Mouse (Mus musculus): ENCODE data around the gene Padi2.

The Padi2 gene

DNA sequence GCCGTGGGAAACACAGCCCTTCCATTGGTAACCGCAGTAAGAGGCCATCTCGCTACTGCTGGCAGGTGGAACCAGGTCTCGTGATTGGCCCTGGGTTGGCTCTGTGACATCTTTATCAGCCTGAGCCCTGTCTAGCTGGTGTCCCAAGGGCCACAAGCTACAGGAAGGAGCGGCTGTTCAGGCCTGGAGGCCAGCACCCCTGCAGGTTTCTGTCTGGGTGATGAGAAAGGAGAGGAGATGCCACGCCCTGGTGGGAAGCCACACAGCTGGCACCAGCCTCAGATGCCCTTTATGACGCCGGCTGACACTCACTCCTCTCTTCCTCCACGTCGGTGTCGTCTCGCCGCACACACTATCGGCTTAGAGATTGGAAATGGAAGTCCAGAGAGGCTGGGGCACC is 83.3 kb downstream of the Padi2 start:
- no peak for DNase-seq

DNA sequence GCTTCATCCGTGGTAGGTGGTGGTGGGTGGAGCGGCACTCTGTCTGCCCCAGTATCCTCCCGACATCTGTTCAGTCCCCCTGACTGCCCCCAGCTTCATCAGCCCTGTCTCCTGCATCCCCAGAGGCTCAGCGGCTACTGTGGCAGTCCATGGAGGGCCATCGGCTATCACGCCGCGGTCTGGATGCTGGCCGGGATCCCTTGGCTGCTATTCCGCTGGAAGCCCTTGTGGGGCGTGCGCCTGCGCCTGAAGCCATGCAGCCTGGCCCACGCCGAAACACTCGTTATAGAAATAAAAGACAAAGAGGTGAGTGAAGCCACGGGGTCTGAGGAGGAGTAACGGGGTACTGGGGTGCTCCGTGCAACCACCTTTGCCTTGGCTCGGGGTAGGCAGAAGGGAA is 86.1 kb downstream of the Padi2 start:
- no peak for DNase-seq

DNA sequence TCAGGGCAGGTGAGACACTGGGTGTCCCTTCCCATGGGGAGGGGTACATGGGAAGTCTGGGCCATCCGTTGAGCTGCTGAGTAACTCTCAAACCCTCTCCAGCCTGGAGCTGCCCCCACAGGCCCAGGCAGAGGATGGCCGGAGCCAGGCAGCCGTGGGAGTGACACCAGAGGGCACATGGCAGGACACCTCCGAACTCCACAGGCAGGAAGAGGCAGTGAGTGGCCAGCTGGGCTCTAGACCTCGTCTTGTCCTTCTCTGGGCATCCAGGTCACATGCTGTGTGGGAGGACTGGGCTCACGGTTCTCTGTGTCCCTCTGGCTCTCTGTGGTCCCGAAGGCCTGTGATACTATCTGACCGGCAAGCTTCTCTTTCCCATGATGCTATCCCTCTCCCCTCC is 87.7 kb downstream of the Padi2 start:
- no peak for DNase-seq

DNA sequence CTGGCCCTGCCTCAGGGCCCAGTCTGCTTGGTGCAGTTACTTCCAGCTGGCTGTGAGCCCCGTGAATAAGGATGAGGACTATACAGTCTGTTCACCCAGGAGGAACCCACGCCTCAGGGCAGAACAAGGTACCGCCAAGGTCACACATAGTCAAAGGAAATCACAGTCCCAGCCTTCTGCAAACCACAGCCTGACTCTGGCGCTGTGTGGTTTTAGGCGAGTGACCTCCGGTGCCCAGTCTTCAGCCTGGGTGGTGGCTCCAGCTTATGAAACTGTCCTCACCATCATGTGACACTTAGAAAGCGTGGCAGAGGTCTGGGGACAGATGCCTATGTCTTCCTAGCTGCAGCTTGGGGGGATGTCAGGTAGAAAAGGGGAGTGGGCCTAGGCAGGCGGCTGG is 89.7 kb downstream of the Padi2 start:
- DNase-seq: no peak

DNA sequence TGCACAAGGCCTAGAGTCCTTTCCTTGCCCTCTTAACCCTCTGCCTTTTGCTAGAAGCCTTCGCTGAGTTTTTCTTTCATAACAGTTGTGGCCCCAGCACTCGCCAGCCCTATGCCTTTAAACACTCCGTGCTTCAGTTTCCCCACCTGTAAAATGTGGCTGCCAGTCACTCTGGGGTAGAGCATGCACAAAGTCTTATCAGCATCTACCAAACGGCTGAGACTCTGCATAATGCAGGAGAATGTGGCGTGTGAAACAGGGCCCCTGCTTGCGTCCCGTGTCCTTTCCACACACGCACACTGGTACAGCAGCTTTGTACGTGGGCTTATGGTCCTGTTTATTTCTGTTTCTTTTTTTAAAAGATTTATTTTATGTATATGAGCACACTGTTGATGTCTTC is 90.7 kb downstream of the Padi2 start:
- DNase-seq: no peak
